Mouse (Mus musculus): ENCODE measurements around the gene Vgll4. TPM values are rescaled to one million over a fixed set of nuclear protein-coding genes. Genes with fewer than 3 reads are reported as not detected.
"Not testable (repeated sequence)": the region's sequence is repeated elsewhere in the genome, so short reads cannot be mapped to it uniquely, and the experiment has no call there.

Vgll4 gene
- polyA plus RNA-seq, 1 experiment from 2014 or later: 152 TPM

DNA sequence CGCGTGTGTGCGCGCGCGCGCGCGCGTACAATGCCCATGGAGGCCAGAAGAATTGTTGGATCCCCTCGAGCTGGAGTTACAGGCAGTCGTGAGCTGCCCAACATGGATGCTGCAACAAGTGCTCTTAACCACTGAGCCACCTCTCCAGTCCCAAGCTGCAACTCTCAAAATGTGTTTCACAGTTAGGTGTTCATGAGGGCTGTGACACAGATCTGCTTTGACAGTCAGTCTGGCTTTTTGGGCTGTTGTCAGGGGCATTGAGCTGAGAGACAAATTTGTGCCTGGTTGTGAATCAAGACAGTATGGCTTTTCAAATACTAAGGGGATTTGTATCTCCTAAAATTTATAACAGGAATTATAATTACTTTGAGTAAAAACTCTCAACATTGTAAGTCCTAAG lies 78.5 kb downstream of the Vgll4 start:
- WGBS: 81% methylated on average over 12 of the region's 12 CpGs
- Histone ChIP-seq H3K4me3 (ENCODE audit: low read length) (no peak overlapping the region), H3K9ac (ENCODE audit: low read length) (no peak overlapping the region; the same call in 1 of the 2 replicates), H3K9me3 (ENCODE audit: control insufficient read depth, low read length) (no peaks in the 10 kb centered on the region), H3K27ac (ENCODE audit: low read length) (peak overlapping the region; percentile 81), H3K27me3 (ENCODE audit: control insufficient read depth, insufficient read depth, low read depth, low read length) (no peaks in the 10 kb centered on the region), H3K4me2 (ENCODE audit: low read depth, low read length) (0 out of 2 replicates have a peak overlapping the region, but pooled peaks have one; percentile 28), H3K36me3 (ENCODE audit: control insufficient read depth, insufficient read depth, low read length) (no peaks in the 10 kb centered on the region), H3K4me1 (replicated peaks; ENCODE audit: control insufficient read depth, insufficient read depth, low read length) (peaks cover 85% of the 10 kb centered on the region)
- no peak for ATAC-seq (ENCODE audit: low read depth)

GRCm38 (mm10) chr6:114890411-114891115 lies 79.2 kb downstream of the Vgll4 start:
- H3K4me3 ChIP-seq (ENCODE audit: low read length): no peak overlapping the region

DNA sequence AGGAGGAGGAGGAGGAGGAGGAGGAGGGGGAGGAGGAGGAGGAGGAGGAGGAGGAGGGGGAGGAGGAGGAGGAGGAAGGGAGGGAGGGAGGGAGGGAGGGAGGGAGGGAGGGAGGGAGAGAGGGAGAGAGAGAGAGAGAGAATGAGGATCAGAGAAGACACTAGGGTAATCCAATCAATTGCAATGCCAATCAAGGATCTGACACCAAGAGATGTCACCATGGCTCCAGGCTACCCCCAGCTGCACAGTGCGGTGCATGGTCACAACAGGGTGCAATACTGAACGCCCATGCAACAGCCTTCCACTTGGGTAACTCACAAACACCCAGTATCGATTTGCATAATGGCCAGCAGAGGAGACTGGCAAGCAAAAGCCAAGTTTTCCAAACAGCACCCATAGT lies 79.8 kb downstream of the Vgll4 start:
- not testable (repeated sequence) for H3K4me2 ChIP-seq (ENCODE audit: low read depth, low read length); H3K9me3 ChIP-seq (ENCODE audit: control insufficient read depth, low read length); H3K36me3 ChIP-seq (ENCODE audit: control insufficient read depth, insufficient read depth, low read length); H3K9ac ChIP-seq (ENCODE audit: low read length); H3K4me3 ChIP-seq (ENCODE audit: low read length); H3K27me3 ChIP-seq (ENCODE audit: control insufficient read depth, insufficient read depth, low read depth, low read length); ATAC-seq (ENCODE audit: low read depth)
- 42% methylated on average over 3 of the region's 3 CpGs for WGBS
- Histone ChIP-seq H3K4me1 (replicated peaks; ENCODE audit: control insufficient read depth, insufficient read depth, low read length) (peaks cover 89% of the 10 kb centered on the region), H3K27ac (ENCODE audit: low read length) (peak overlapping the region; percentile 81)

More at GRCm38 (mm10) chr6:114890411-114891115, 79.2 kb downstream of the Vgll4 start:
- H3K27ac ChIP-seq (ENCODE audit: low read length): peak overlapping the region; percentile 81
- H3K4me1 ChIP-seq (replicated peaks; ENCODE audit: control insufficient read depth, insufficient read depth, low read length): peaks cover 91% of the 10 kb centered on the region
- 0 out of 2 replicates have a peak overlapping the region, but pooled peaks have one; percentile 14 for H3K9ac ChIP-seq (ENCODE audit: low read length)
- no peaks in the 10 kb centered on the region for H3K9me3 ChIP-seq (ENCODE audit: control insufficient read depth, low read length)
- peaks cover 5% of the 10 kb centered on the region; the same call in 1 of the 2 replicates for H3K36me3 ChIP-seq (ENCODE audit: control insufficient read depth, insufficient read depth, low read length)
- WGBS: 11% methylated on average over 19 of the region's 19 CpGs
- ATAC-seq (ENCODE audit: low read depth): peak; percentile 54
- H3K27me3 ChIP-seq (ENCODE audit: control insufficient read depth, insufficient read depth, low read depth, low read length): no peaks in the 10 kb centered on the region
- H3K4me2 ChIP-seq (ENCODE audit: low read depth, low read length): peak overlapping the region; percentile 28; the same call in 1 of the 2 replicates

- peak overlapping the region; percentile 63 for H3K27ac ChIP-seq (ENCODE audit: low read length)
- H3K4me2 ChIP-seq (ENCODE audit: low read depth, low read length): no peak overlapping the region
- no peak overlapping the region for H3K4me3 ChIP-seq (ENCODE audit: low read length)
- H3K9ac ChIP-seq (ENCODE audit: low read length): no peak overlapping the region; the same call in 1 of the 2 replicates
- peak; percentile 82 for ATAC-seq (ENCODE audit: low read depth)
- peaks cover 5% of the 10 kb centered on the region; the same call in 1 of the 2 replicates for H3K36me3 ChIP-seq (ENCODE audit: control insufficient read depth, insufficient read depth, low read length)
- H3K27me3 ChIP-seq (ENCODE audit: control insufficient read depth, insufficient read depth, low read depth, low read length): no peaks in the 10 kb centered on the region
- H3K9me3 ChIP-seq (ENCODE audit: control insufficient read depth, low read length): no peaks in the 10 kb centered on the region
- 17% methylated on average over 13 of the region's 13 CpGs for WGBS
- H3K4me1 ChIP-seq (replicated peaks; ENCODE audit: control insufficient read depth, insufficient read depth, low read length): peaks cover 82% of the 10 kb centered on the region
Measured at GRCm38 (mm10) chr6:114888922-114889321, 80.9 kb downstream of the Vgll4 start.

DNA sequence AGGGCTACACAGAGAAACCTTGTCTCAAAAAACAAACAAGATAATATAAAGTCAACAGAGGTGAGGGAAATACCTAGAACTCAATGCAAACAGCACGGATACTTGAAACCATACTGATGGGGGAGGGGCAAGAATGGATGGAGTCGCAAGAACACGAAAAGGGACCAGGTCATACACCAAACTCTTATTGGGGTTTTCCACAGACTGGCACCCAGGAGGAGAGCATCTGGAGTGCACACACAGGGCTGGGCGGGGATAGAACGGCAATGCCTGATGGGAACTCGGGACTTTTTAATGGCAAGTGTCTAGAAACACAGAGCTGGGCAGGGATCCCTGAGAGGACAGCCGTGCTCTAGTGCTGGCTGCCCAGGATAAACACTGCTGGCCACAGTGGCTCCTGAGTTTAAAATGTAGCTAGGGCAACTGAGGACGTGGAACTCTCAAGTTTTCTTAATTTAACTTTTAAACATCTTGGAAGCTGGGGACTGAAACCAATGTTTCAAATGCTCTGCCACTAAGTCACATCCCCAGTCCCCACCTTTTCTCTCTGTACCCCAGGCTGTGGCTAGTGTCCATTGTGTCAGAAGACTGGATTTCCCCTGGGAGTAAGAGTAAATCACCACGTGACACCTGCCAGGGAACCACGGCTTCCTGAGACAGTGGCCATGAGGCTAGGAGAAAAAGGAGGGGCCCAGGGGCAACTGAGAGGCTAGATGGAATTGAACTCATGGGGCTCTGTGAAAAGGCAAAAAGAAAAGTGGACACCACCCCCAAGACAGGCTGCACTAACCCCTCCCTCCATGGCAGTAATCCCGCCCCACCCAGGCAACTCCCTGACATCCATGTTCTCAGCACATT lies 83.1 kb downstream of the Vgll4 start:
- Histone ChIP-seq H3K4me2 (ENCODE audit: low read depth, low read length) (no peak overlapping the region), H3K9ac (ENCODE audit: low read length) (no peak overlapping the region), H3K4me1 (replicated peaks; ENCODE audit: control insufficient read depth, insufficient read depth, low read length) (peaks cover 82% of the 10 kb centered on the region), H3K4me3 (ENCODE audit: low read length) (no peak overlapping the region), H3K27me3 (ENCODE audit: control insufficient read depth, insufficient read depth, low read depth, low read length) (no peaks in the 10 kb centered on the region), H3K27ac (ENCODE audit: low read length) (peak overlapping the region; percentile 62), H3K36me3 (ENCODE audit: control insufficient read depth, insufficient read depth, low read length) (peaks cover 5% of the 10 kb centered on the region; the same call in 1 of the 2 replicates), H3K9me3 (ENCODE audit: control insufficient read depth, low read length) (no peaks in the 10 kb centered on the region)
- ATAC-seq (ENCODE audit: low read depth): no peak
- WGBS: 43% methylated on average over 11 of the region's 11 CpGs

DNA sequence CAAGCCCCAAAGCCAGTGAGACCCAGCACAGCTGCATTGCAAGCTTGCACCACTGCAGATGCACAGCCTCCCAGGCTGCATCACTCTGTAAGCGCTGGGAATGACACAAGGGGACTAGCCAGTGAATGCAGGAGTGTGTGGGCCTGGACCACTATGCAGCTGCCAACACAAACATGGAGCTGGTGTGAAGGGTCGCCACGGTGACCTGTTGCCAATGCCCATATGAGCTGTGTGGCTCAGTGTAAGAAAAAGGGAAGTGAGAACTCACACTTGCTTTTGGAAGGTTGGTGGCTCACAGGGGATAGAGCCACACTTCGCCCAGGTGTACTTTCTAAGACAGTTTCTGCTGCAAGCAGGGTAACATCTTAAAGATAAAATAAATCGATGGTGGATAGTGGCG lies 83.8 kb downstream of the Vgll4 start:
- ATAC-seq (ENCODE audit: low read depth): no peak
- 80% methylated on average over 6 of the region's 6 CpGs for WGBS
- no peaks in the 10 kb centered on the region for H3K27me3 ChIP-seq (ENCODE audit: control insufficient read depth, insufficient read depth, low read depth, low read length)
- peaks cover 82% of the 10 kb centered on the region for H3K4me1 ChIP-seq (replicated peaks; ENCODE audit: control insufficient read depth, insufficient read depth, low read length)
- no peak overlapping the region for H3K4me3 ChIP-seq (ENCODE audit: low read length)
- peaks cover 5% of the 10 kb centered on the region; the same call in 1 of the 2 replicates for H3K36me3 ChIP-seq (ENCODE audit: control insufficient read depth, insufficient read depth, low read length)
- no peak overlapping the region for H3K9ac ChIP-seq (ENCODE audit: low read length)
- H3K9me3 ChIP-seq (ENCODE audit: control insufficient read depth, low read length): no peaks in the 10 kb centered on the region
- peak overlapping the region; percentile 36; the same call in 1 of the 2 replicates for H3K27ac ChIP-seq (ENCODE audit: low read length)
- no peak overlapping the region for H3K4me2 ChIP-seq (ENCODE audit: low read depth, low read length)

DNA sequence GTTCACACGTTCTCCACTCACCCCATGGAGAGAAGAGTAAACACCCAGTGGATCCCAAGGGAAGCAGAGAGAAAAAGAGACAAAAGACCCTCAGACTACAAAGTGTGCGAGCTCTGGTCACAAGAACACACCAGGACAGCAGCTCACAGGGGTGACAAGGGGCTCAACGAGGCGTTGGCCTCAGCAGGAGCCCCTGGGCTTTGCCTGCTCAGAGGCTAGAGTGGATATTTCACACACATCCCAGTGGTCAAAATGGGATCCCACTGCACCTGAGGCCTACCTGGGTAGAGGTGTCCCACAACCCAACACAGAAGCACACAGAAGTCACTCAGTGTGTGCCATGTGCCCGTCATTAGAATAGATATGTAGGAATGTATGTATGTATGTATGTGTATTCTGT lies 84.7 kb downstream of the Vgll4 start:
- H3K4me3 ChIP-seq (ENCODE audit: low read length): no peak overlapping the region
- peaks cover 82% of the 10 kb centered on the region for H3K4me1 ChIP-seq (replicated peaks; ENCODE audit: control insufficient read depth, insufficient read depth, low read length)
- no peak overlapping the region for H3K9ac ChIP-seq (ENCODE audit: low read length)
- no peak for ATAC-seq (ENCODE audit: low read depth)
- no peaks in the 10 kb centered on the region for H3K9me3 ChIP-seq (ENCODE audit: control insufficient read depth, low read length)
- H3K4me2 ChIP-seq (ENCODE audit: low read depth, low read length): no peak overlapping the region
- no peak overlapping the region; the same call in 1 of the 2 replicates for H3K27ac ChIP-seq (ENCODE audit: low read length)
- 52% methylated on average over 5 of the region's 5 CpGs for WGBS
- H3K36me3 ChIP-seq (ENCODE audit: control insufficient read depth, insufficient read depth, low read length): peaks cover 8% of the 10 kb centered on the region
- no peaks in the 10 kb centered on the region for H3K27me3 ChIP-seq (ENCODE audit: control insufficient read depth, insufficient read depth, low read depth, low read length)

GRCm38 (mm10) chr6:114883261-114883740 lies 86.5 kb downstream of the Vgll4 start:
- WGBS: 5% methylated on average over 9 of the region's 9 CpGs
- Histone ChIP-seq H3K27me3 (ENCODE audit: control insufficient read depth, insufficient read depth, low read depth, low read length) (no peaks in the 10 kb centered on the region), H3K4me1 (replicated peaks; ENCODE audit: control insufficient read depth, insufficient read depth, low read length) (peaks cover 87% of the 10 kb centered on the region), H3K36me3 (ENCODE audit: control insufficient read depth, insufficient read depth, low read length) (peaks cover 8% of the 10 kb centered on the region), H3K9me3 (ENCODE audit: control insufficient read depth, low read length) (no peaks in the 10 kb centered on the region), H3K9ac (ENCODE audit: low read length) (peak overlapping the region; percentile 61), H3K27ac (ENCODE audit: low read length) (peak overlapping the region; percentile 96), H3K4me2 (ENCODE audit: low read depth, low read length) (peak overlapping the region; percentile 21; the same call in 1 of the 2 replicates), H3K4me3 (ENCODE audit: low read length) (0 out of 2 replicates have a peak overlapping the region, but pooled peaks have one; percentile 1)
- ATAC-seq (ENCODE audit: low read depth): peak; percentile 87

DNA sequence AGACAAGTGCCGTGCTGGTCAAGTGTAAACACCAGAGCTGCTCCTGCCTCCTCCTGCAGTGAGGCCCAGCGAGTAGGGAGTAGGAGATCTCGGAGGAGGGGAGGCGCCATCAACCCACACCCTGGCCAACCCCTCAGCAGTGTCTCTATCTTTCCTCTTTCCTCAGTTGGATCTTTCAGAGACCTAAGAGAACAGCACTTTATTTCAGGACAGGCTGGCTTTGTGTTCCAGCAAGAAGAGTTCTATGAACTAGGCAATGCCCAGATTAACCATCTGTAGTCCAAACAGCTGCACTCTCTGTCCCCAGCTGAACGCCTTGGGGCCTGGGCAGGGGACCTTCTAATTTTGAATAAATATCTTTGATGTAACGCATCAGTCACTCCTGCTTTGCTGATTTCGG lies 87.1 kb downstream of the Vgll4 start:
- Histone ChIP-seq H3K4me3 (ENCODE audit: low read length) (no peak overlapping the region), H3K9ac (ENCODE audit: low read length) (peak overlapping the region; percentile 36), H3K9me3 (ENCODE audit: control insufficient read depth, low read length) (no peaks in the 10 kb centered on the region), H3K27me3 (ENCODE audit: control insufficient read depth, insufficient read depth, low read depth, low read length) (no peaks in the 10 kb centered on the region), H3K4me2 (ENCODE audit: low read depth, low read length) (peak overlapping the region; percentile 18; the same call in 1 of the 2 replicates), H3K4me1 (replicated peaks; ENCODE audit: control insufficient read depth, insufficient read depth, low read length) (peaks cover 88% of the 10 kb centered on the region), H3K36me3 (ENCODE audit: control insufficient read depth, insufficient read depth, low read length) (peaks cover 8% of the 10 kb centered on the region), H3K27ac (ENCODE audit: low read length) (peak overlapping the region; percentile 96)
- WGBS: 21% methylated on average over 7 of the region's 7 CpGs
- 0 out of 2 replicates have a peak, but pooled peaks have one; percentile 16 for ATAC-seq (ENCODE audit: low read depth)
